Mouse (Mus musculus): ENCODE measurements around the gene Ptms. TPM values are rescaled to one million over a fixed set of nuclear protein-coding genes. Genes with fewer than 3 reads are reported as not detected.

Gene Ptms
- total RNA-seq, 2 experiments from 2014 or later = 126 to 152 TPM

Other genes starting within 250 kb of the Ptms start
- gene Emg1, start 207.9 kb downstream of the Ptms start, total RNA-seq (2021) = 10 to 100 TPM; 53.8 to 58.9 TPM
- 100 to 1,000 TPM; 157 TPM for gene Phb2, start 207.8 kb downstream of the Ptms start, total RNA-seq (2021)
- 1 to 10 TPM; 1.5 to 2.2 TPM for gene Ptpn6, start 181.4 kb downstream of the Ptms start, total RNA-seq (2021)
- gene Grcc10, start 178.7 kb downstream of the Ptms start, total RNA-seq (2021) = 100 to 1,000 TPM; 163 to 167 TPM
- gene Gm45234, start 164.1 kb downstream of the Ptms start, total RNA-seq (2021) = 1 to 10 TPM in 1 of 2 experiments, not detected in 1; 2.2 TPM
- gene Atn1, start 163.6 kb downstream of the Ptms start, total RNA-seq (2021) = 10 to 100 TPM; 31.8 to 32.4 TPM
- 1 to 10 TPM; 2.1 to 3.0 TPM for gene Eno2, start 150.4 kb downstream of the Ptms start, total RNA-seq (2021)
- under 1 TPM in 1 of 2 experiments, not detected in 1; 0.18 TPM for gene Lrrc23, start 140.4 kb downstream of the Ptms start, total RNA-seq (2021)
- gene Spsb2, start 111.4 kb downstream of the Ptms start, total RNA-seq (2021) = 1 to 10 TPM; 2.7 to 3.2 TPM
- gene Tpi1, start 105.8 kb downstream of the Ptms start, total RNA-seq (2021) = 1,000 to 10,000 TPM; 2,445 to 2,599 TPM
- 10 to 100 TPM; 42.1 to 44.0 TPM for gene Usp5, start 90.6 kb downstream of the Ptms start, total RNA-seq (2021)
- gene Cdca3, start 90.6 kb downstream of the Ptms start, total RNA-seq (2021) = 1 to 10 TPM; 1.2 TPM
- 1 to 10 TPM; 1.6 to 1.7 TPM for gene Gnb3, start 79.8 kb downstream of the Ptms start, total RNA-seq (2021)
- 1 to 10 TPM; 8.2 to 9.3 TPM for gene P3h3, start 62.4 kb downstream of the Ptms start, total RNA-seq (2021)
- under 1 TPM; 0.23 to 0.32 TPM for gene Gpr162, start 56.1 kb downstream of the Ptms start, total RNA-seq (2021)
- 1 to 10 TPM in 1 of 2 experiments, not detected in 1; 1.2 TPM for gene Cd4, start 31.9 kb downstream of the Ptms start, total RNA-seq (2021)
- under 1 TPM in 1 of 2 experiments, not detected in 1; 0.51 TPM for gene Lag3, start 8.4 kb downstream of the Ptms start, total RNA-seq (2021)
- 100 to 1,000 TPM; 207 to 210 TPM for gene Mlf2, start 11.3 kb upstream of the Ptms start, total RNA-seq (2021)
- 10 to 100 TPM; 96.2 to 99.0 TPM for gene Cops7a, start 45.4 kb upstream of the Ptms start, total RNA-seq (2021)
- not detected for gene Pianp, start 76.6 kb upstream of the Ptms start, total RNA-seq (2021)
- gene Zfp384, start 89.0 kb upstream of the Ptms start, total RNA-seq (2021) = 10 to 100 TPM; 18.5 to 19.3 TPM
- gene Ing4, start 119.7 kb upstream of the Ptms start, total RNA-seq (2021) = 10 to 100 TPM; 24.2 to 29.1 TPM
- 1 to 10 TPM; 1.1 to 1.9 TPM for gene Acrbp, start 129.6 kb upstream of the Ptms start, total RNA-seq (2021)
- not detected for gene Lpar5, start 147.8 kb upstream of the Ptms start, total RNA-seq (2021)
- 10 to 100 TPM; 67.8 to 72.6 TPM for gene Chd4, start 175.9 kb upstream of the Ptms start, total RNA-seq (2021)
- 10 to 100 TPM; 14.6 to 18.6 TPM for gene Nop2, start 211.8 kb upstream of the Ptms start, total RNA-seq (2021)
- gene Iffo1, start 225.1 kb upstream of the Ptms start, total RNA-seq (2021) = 10 to 100 TPM; 12.4 to 15.3 TPM
- gene Gapdh, start 246.4 kb upstream of the Ptms start, total RNA-seq (2021) = over 10,000 TPM; 11,297 to 11,631 TPM